Mouse (Mus musculus): Measurements from ENCODE around the gene Snca.
"Not testable (repeated sequence)": the region's sequence is repeated elsewhere in the genome, so short reads cannot be mapped to it uniquely, and the experiment has no call there.

Gene Snca

GRCm38 (mm10) chr6:60717566-60717965 is 112.1 kb downstream of the Snca start:
- no peak for DNase-seq (ENCODE audit: low read depth)

GRCm38 (mm10) chr6:60709997-60710471 is 119.6 kb downstream of the Snca start:
- no peak for DNase-seq (ENCODE audit: low read depth)

GRCm38 (mm10) chr6:60698072-60698471 is 131.6 kb downstream of the Snca start:
- no peak for DNase-seq (ENCODE audit: low read depth)

- DNase-seq (ENCODE audit: low read depth) = not testable (repeated sequence)
Measured at GRCm38 (mm10) chr6:60687048-60687447, 142.6 kb downstream of the Snca start.

GRCm38 (mm10) chr6:60682233-60682632 is 147.4 kb downstream of the Snca start:
- peak; percentile 19 for DNase-seq (ENCODE audit: low read depth)

All from c-Kit-positive CD71-positive TER-119-negative erythroid progenitor cells, embryonic 14.5 days (primary cell).